19 mouse cellular contexts compared by ENCODE assay signal in the genomic region with DNA sequence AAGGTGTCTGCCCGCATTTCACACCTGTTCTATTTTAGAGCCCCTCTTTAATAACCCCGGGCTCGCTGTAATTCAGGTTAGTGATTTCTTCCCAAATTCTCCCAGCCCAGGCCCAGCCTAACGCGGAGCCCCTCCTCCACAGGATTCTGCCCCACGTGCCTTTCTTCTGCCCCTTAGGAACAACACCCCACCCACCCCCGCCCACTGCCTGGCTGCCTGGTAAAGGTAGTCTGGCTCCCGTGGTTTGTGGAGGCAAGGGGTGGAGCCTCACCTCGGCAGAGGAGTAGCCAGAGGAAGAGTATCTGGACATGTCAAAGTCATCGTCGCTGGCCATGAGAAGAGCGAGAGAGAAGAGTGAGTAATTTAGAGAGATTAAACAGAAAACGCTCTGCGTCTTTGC. TPM values are rescaled to one million over a fixed set of nuclear protein-coding genes. Genes with fewer than 3 reads are reported as not detected.
"Had no signal": no experiment of that assay in that cellular context is flagged by ENCODE, and none has a peak within 500 bp of the region (broad histone marks: within the 10 kb centered on the region; RNA-seq: fewer than 3 reads in every experiment).

No protein-coding gene starts in this region.

- H3K4me1 ChIP-seq: liver, embryonic 13.5 days; megakaryocyte, embryonic 14.5 days had no signal

- H3K9me3 ChIP-seq: liver, embryonic 13.5 days; megakaryocyte, embryonic 14.5 days; midbrain, embryonic 10.5 days; midbrain, embryonic 13.5 days; neural tube, embryonic 13.5 days had no signal

- DNase-seq: kidney, adult 2 months; kidney, postnatal 25 days; layer of hippocampus, adult 9-11 months; liver, embryonic 13.5 days; lung, adult 2 months; lung, postnatal 36 days; thymus, postnatal 25 days had no signal

- H3K4me3 ChIP-seq: layer of hippocampus, adult 2 months; liver, embryonic 13.5 days; megakaryocyte, embryonic 14.5 days; midbrain, embryonic 10.5 days; midbrain, embryonic 13.5 days; myocyte; neural tube, embryonic 13.5 days had no signal

- H3K27ac ChIP-seq: kidney, postnatal 0 days; layer of hippocampus, adult 2 months; liver, embryonic 13.5 days; midbrain, embryonic 10.5 days; midbrain, embryonic 13.5 days; neural tube, embryonic 13.5 days had no signal

- H3K27me3 ChIP-seq: liver, embryonic 13.5 days; neural tube, embryonic 13.5 days had no signal

- H3K9ac ChIP-seq: liver, embryonic 13.5 days; midbrain, embryonic 13.5 days; neural tube, embryonic 13.5 days had no signal

- H3K36me3 ChIP-seq: liver, embryonic 13.5 days had no signal

- H3K4me2 ChIP-seq: liver, embryonic 13.5 days; midbrain, embryonic 13.5 days; neural tube, embryonic 13.5 days had no signal

- ATAC-seq: midbrain, embryonic 13.5 days; midbrain, embryonic 16.5 days had no signal

RNA-seq across cellular contexts. Expression of a gene that starts 3.5 kb away (rescaled TPM):
- total RNA-seq: liver, adult 2 months; neutrophil, adult 5-6 weeks had no signal
- polyA plus RNA-seq: liver, adult 2 months; liver, embryonic 13.5 days; liver, embryonic 16.5 days had no signal

RNA-seq across cellular contexts. Expression of a gene that starts 17.8 kb away (rescaled TPM):
- total RNA-seq: monocyte, adult 5-6 weeks; neutrophil, adult 5-6 weeks had no signal

RNA-seq across cellular contexts. Expression of a gene that starts 48.9 kb away (rescaled TPM):
- total RNA-seq: monocyte, adult 5-6 weeks; neutrophil, adult 5-6 weeks had no signal
